In genomic region chr6:57514035-57514374, GRCm38 (mm10) we compare ENCODE assay signal across 19 mouse cellular contexts.
"Had no signal": no experiment of that assay in that cellular context is flagged by ENCODE, and none has a peak within 500 bp of the region (broad histone marks: within the 10 kb centered on the region; RNA-seq: fewer than 3 reads in every experiment).

No protein-coding gene starts in this region.

- H3K27ac ChIP-seq: layer of hippocampus, adult 2 months; limb, embryonic 10.5 days; limb, embryonic 13.5 days; lung, embryonic 15.5 days; midbrain, embryonic 10.5 days; midbrain, embryonic 13.5 days had no signal

- H3K4me1 ChIP-seq: limb, embryonic 10.5 days; limb, embryonic 13.5 days; lung, embryonic 15.5 days; megakaryocyte, embryonic 14.5 days; midbrain, embryonic 10.5 days; midbrain, embryonic 13.5 days had no signal

- H3K4me2 ChIP-seq: limb, embryonic 13.5 days; lung, embryonic 15.5 days; midbrain, embryonic 13.5 days had no signal

- H3K9ac ChIP-seq: limb, embryonic 13.5 days; lung, embryonic 15.5 days; midbrain, embryonic 13.5 days had no signal

- H3K27me3 ChIP-seq: limb, embryonic 13.5 days; lung, embryonic 15.5 days; megakaryocyte, embryonic 14.5 days; midbrain, embryonic 13.5 days had no signal

- H3K9me3 ChIP-seq: limb, embryonic 10.5 days; limb, embryonic 13.5 days; lung, embryonic 15.5 days; megakaryocyte, embryonic 14.5 days; midbrain, embryonic 10.5 days; midbrain, embryonic 13.5 days had no signal

- DNase-seq: kidney, adult 18-20 months; kidney, adult 9 months; kidney, postnatal 14 days; layer of hippocampus, adult 9-11 months; lung, adult 18-20 months; lung, postnatal 10 days; lung, postnatal 36 days; thymus, adult 2 months; thymus, postnatal 14 days; thymus, postnatal 4 days had no signal

- ATAC-seq: intestine, embryonic 16.5 days; midbrain, embryonic 13.5 days; midbrain, embryonic 16.5 days had no signal

- H3K4me3 ChIP-seq: layer of hippocampus, adult 2 months; limb, embryonic 10.5 days; limb, embryonic 13.5 days; lung, embryonic 15.5 days; megakaryocyte, embryonic 14.5 days; midbrain, embryonic 10.5 days; midbrain, embryonic 13.5 days had no signal
